Mouse (Mus musculus) kidney, postnatal 0 days (tissue): ENCODE measurements at regions not wholly inside any gene's neighbourhood (a gene's known extent, or its start where the extent isn't known, plus 50 kb on each side); places are given as distances from the start of the nearest gene placed in this dataset.

Experiments used
- ATAC-seq: fragments of 200-750 bp; cut with Nextera tagmentation; replicated peaks from 2 replicates; pipeline ENCODE4 v1.8.0; 2017; ENCODE audit warnings: low read depth, moderate number of reproducible peaks, moderate TSS enrichment, moderate library complexity; ENCODE audit not compliant: low FRiP score
- DNase-seq: peaks from one replicate; pipeline ENCODE4 v3.0.0-alpha.2; 2016; ENCODE audit warnings: low spot score
- H3K27ac ChIP-seq: fragments of 300-500 bp; sonication (generic); 2 replicates; pipeline ENCODE4 v1.5.1; 2014; ENCODE audit warnings: mild to moderate bottlenecking
- H3K27me3 ChIP-seq: fragments of 300-500 bp; sonication (generic); 2 replicates; pipeline ENCODE4 v1.6.1; 2014; ENCODE audit warnings: low read length, mixed read lengths; ENCODE audit not compliant: insufficient read depth
- H3K36me3 ChIP-seq: fragments of 300-500 bp; sonication (generic); 2 replicates; pipeline ENCODE4 v1.6.1; 2014; ENCODE audit warnings: low read length, mixed read lengths; ENCODE audit not compliant: insufficient read depth
- H3K4me1 ChIP-seq: fragments of 300-500 bp; sonication (generic); replicated peaks from 2 replicates; pipeline ENCODE4 v1.6.1; 2014; ENCODE audit warnings: antibody characterized with exemption, low read length, mixed read lengths; ENCODE audit not compliant: insufficient read depth
- H3K4me2 ChIP-seq: fragments of 300-500 bp; sonication (generic); 2 replicates; pipeline ENCODE4 v1.6.1; 2014; ENCODE audit warnings: mild to moderate bottlenecking, low read length, moderate library complexity, mixed read lengths
- H3K4me3 ChIP-seq: fragments of 300-500 bp; sonication (generic); replicated peaks from 2 replicates; pipeline ENCODE4 v1.5.1; 2014; ENCODE audit warnings: low read depth, low read length
- H3K9ac ChIP-seq: fragments of 300-500 bp; sonication (generic); 2 replicates; pipeline ENCODE4 v1.6.1; 2014; ENCODE audit warnings: low read depth, low read length
- H3K9me3 ChIP-seq: fragments of 300-500 bp; sonication (generic); replicated peaks from 2 replicates; pipeline ENCODE4 v1.6.1; 2016; ENCODE audit warnings: low read length, inconsistent platforms, mixed read lengths
- CTCF ChIP-seq: IDR thresholded peaks from 2 replicates; pipeline ENCODE4 v1.5.1; 2016; ENCODE audit warnings: antibody characterized with exemption, low read depth, mild to moderate bottlenecking, moderate library complexity
- WGBS: fragments of 180-500 bp; shearing (Covaris S2); extraction: QIAGEN DNeasy Blood & Tissue Kit; methylation state at CpG from one replicate; pipeline ENCODE4 v1.1.7; 2014; 5-methylcytosine and 5-hydroxymethylcytosine counted together

GRCm38 (mm10) chr12:10140131-10140530 is 229.6 kb upstream of the Nt5c1b start:
- DNase-seq (no peak), ATAC-seq (peak; percentile 80; the same call in 1 of the 2 replicates)
- H3K4me2 ChIP-seq: no peak overlapping the region
- no peak overlapping the region for H3K27ac ChIP-seq
- H3K4me1 ChIP-seq: no peaks in the 10 kb centered on the region
- no peaks in the 10 kb centered on the region for H3K9me3 ChIP-seq
- no peak overlapping the region for H3K4me3 ChIP-seq
- H3K27me3 ChIP-seq: no peaks in the 10 kb centered on the region
- H3K36me3 ChIP-seq: no peaks in the 10 kb centered on the region
- H3K9ac ChIP-seq: no peak overlapping the region
- TF ChIP-seq CTCF: no peak

DNA sequence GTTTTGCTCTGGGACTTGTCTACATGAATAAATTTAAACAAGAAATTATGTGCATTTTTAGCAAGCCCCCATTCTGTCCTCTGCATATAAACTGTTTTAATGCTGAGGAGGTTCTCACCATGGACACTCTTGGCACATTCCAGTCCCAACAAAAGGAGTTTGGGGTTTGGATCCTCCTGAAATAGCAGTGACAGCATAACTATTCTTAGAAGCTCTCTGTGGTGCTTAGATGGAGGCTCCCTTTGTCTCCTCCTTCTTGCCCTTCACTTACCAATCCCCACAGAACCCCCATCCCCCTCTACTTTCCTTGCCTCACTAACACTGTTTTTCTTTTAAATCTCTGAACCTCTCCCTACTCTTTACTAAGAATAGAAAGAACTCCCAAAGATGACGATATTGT is 208.9 kb upstream of the Nt5c1b start:
- ATAC-seq (no peak), DNase-seq (no peak)
- WGBS: 27% methylated on average over 1 of the region's 1 CpGs
- Histone ChIP-seq H3K27ac (no peak overlapping the region), H3K4me2 (no peak overlapping the region), H3K4me3 (no peak overlapping the region), H3K9me3 (no peaks in the 10 kb centered on the region), H3K27me3 (no peaks in the 10 kb centered on the region), H3K9ac (no peak overlapping the region), H3K4me1 (no peaks in the 10 kb centered on the region), H3K36me3 (no peaks in the 10 kb centered on the region)
- TF ChIP-seq CTCF: no peak

GRCm38 (mm10) chr12:10168042-10168441 is 201.7 kb upstream of the Nt5c1b start:
- H3K9ac ChIP-seq: no peak overlapping the region
- no peak overlapping the region for H3K4me3 ChIP-seq
- H3K9me3 ChIP-seq: no peaks in the 10 kb centered on the region
- ATAC-seq (no peak), DNase-seq (no peak)
- H3K27ac ChIP-seq: no peak overlapping the region
- no peaks in the 10 kb centered on the region for H3K4me1 ChIP-seq
- no peaks in the 10 kb centered on the region for H3K36me3 ChIP-seq
- no peak overlapping the region for H3K4me2 ChIP-seq
- no peak for TF ChIP-seq CTCF
- no peaks in the 10 kb centered on the region for H3K27me3 ChIP-seq

DNA sequence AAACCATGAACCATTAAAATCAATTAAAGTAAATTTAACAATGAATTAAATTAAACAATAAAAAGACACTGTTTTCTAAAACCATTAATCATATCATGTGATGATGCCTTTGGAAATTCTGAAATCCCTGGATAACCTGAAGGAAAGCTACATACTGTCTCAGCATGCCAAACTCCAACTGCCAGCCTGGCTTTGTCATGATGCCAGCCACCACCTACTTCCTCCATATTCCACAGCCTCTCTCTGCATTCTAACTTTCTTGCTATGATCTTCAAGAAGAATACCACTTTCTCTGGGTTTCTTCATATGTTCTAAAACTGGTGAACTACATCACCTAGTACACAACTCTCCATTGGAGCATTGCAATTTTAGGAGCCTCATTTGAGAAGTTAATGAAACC is 201.2 kb upstream of the Nt5c1b start:
- Histone ChIP-seq H3K27ac (no peak overlapping the region), H3K4me1 (no peaks in the 10 kb centered on the region), H3K27me3 (no peaks in the 10 kb centered on the region), H3K9ac (no peak overlapping the region), H3K4me2 (no peak overlapping the region), H3K36me3 (no peaks in the 10 kb centered on the region), H3K4me3 (no peak overlapping the region), H3K9me3 (no peaks in the 10 kb centered on the region)
- TF ChIP-seq CTCF: no peak
- no peak for ATAC-seq
- DNase-seq: no peak

GRCm38 (mm10) chr12:10178718-10179117 is 191.1 kb upstream of the Nt5c1b start:
- 73% methylated on average over 4 of the region's 4 CpGs for WGBS
- H3K4me1 ChIP-seq: no peaks in the 10 kb centered on the region

DNA sequence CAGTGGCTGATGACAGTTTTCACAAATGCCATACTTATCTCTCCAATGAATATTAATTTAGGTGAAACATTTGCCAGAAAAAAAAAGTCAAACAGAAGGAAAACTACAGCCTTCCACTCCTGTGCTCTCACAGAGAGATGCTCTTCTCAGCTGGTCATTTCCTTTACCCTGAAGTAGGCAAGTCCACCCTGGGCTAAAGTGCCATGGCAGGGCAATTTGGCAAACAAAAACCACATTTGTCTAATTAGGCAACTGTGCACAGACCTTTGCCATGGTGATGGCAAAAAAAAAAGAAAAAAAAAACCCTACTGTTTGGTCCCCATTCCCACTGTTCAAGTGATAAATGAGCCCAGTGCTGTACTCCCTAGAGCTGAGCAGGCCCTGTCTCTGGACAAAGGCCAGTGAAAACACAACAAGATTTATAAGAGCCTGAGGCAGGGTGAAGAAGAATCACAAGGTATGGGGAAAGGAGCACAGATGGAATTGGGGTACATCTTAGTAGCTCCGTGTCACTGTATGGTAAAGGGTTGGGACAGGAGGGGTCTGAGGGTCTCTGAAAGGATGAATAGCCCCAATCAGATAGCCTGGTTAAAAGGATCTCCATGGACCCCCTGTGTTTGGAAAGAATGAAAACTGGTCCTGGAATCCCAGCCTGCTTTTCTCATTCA is 190.5 kb upstream of the Nt5c1b start:
- Histone ChIP-seq H3K36me3 (no peaks in the 10 kb centered on the region), H3K9ac (no peak overlapping the region), H3K4me3 (no peak overlapping the region), H3K27me3 (no peaks in the 10 kb centered on the region), H3K4me2 (no peak overlapping the region), H3K9me3 (no peaks in the 10 kb centered on the region), H3K27ac (no peak overlapping the region), H3K4me1 (no peaks in the 10 kb centered on the region)
- ATAC-seq: no peak
- peak; percentile 68 for DNase-seq
- 5% methylated on average over 1 of the region's 1 CpGs for WGBS
- TF ChIP-seq CTCF: no peak

More at GRCm38 (mm10) chr12:10178718-10179117, 191.1 kb upstream of the Nt5c1b start:
- no peak overlapping the region for H3K4me3 ChIP-seq
- H3K36me3 ChIP-seq: no peaks in the 10 kb centered on the region
- no peak overlapping the region for H3K27ac ChIP-seq
- DNase-seq: no peak
- H3K27me3 ChIP-seq: no peaks in the 10 kb centered on the region
- H3K4me2 ChIP-seq: no peak overlapping the region
- no peak overlapping the region for H3K9ac ChIP-seq
- H3K9me3 ChIP-seq: no peaks in the 10 kb centered on the region
- no peak; the same call in 1 of the 2 replicates for ATAC-seq
- TF ChIP-seq CTCF: no peak
